Mouse (Mus musculus): ENCODE data around the gene Fam126a.
"Not testable (repeated sequence)": the region's sequence is repeated elsewhere in the genome, so short reads cannot be mapped to it uniquely, and the experiment has no call there.

The Fam126a gene

DNA sequence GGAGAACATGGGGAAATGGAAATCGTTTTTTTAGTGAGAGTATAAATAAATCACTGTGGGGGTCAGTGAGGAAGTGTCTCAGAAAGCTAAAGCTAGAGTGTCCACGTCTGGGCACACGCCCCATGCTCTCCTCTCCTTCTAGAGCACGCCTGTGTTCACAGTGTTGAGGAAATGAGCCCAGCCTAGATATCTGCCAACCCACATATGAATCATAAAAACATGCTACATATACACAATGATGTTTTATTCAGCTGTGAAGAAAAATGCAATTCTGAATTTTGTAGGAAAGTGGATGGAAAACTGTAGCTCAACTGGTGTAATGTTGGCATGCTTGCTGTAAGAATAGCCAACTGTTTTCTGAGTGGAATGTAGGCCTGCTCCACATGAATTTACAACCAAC lies 130.3 kb downstream of the Fam126a start:
- no peak for DNase-seq (ENCODE audit: low spot score)

DNA sequence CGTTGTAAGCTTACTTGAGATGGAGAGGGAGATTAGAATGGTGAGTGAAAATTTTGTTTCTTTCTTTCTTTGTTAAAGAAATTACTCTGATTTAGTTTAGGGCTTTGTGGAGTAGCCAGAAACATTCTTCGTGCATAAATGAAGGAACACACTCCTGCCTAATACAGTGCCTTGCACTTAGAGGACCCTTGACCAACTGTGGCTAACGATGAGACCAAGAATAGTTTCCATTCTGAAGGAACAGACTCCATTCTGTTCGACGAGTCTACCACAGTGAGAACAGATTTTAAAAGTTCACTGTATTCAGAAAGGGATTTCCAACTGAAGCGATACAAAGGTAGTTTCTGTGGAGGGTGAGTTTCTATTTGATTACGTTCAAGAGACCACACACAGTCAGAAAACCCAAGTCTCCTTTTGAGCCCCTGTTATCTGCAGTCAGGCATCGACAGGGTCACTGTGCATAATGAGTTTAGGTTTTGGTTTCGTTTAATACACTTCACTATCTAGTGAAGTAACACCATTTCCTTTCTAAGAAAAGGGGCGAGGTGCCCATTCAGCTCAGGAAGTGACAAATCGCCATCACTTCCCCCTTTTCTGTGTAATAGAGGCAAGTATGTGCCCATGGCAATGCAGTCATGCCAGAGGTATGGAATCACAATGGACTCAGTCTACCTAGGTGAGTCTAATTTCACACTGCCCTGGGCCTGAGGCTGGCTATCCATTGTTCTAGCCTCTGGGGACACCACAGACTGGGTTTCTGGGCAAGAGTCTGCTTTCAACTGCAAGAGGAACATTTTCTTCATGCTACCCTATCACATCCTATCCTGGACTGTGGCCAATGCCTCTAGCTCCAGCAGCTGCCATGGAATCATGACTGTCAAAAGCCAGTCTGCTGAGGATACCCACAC lies 136.4 kb downstream of the Fam126a start:
- DNase-seq (ENCODE audit: low spot score) = peak; percentile 47

DNA sequence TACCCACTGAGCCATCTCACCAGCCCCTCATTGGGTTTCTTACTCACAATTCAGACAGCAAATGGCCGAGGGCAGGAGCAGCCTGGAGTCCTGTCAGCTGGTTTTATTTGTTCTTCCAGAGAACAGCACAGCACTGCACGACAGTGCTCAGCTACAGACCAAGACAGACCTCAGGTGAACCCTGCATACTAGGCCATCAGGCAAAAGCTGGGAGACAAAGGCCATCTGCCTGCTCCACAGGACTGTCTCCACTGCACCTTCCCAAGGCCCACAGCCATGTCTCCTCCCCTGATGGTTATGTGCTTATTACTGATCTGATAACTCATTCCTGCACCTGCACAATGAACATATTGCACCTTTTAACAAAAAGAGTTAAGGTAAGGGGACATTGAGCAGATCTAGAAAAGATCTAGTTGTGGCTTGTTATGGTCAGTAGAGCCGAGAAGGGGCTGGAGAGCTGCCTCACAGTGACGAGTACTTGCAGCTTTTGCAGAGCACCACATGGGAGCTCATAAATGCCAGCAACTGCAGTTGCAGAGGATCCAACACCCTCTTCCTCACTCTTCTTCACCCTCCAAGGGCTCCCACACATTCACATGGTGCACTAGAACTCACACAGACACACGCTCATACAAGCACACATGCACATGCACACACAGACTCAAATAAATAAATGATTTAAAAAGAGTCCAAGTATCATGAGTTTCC lies 137.2 kb downstream of the Fam126a start:
- DNase-seq (ENCODE audit: low spot score) = no peak

DNA sequence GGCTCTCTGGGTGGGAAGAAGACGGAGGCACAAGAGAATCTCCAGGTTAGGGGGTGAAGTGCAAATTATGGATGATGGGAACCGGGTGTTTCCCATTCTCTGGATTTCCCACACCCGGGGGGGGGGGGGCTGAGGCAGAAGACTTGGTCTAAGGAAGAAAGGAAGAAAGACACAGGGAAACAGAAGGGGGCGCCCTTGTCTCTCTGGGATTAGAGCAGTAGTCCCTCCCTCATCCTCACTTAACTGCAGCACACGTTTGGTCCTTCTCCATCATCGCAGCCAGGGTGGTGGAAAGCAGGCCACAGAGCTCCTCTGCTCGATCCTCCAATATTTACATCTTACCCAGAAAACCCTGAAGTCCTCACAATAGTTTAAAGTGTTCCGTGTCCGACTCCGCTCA lies 139.8 kb downstream of the Fam126a start:
- peak; percentile 90 for DNase-seq (ENCODE audit: low spot score)

DNA sequence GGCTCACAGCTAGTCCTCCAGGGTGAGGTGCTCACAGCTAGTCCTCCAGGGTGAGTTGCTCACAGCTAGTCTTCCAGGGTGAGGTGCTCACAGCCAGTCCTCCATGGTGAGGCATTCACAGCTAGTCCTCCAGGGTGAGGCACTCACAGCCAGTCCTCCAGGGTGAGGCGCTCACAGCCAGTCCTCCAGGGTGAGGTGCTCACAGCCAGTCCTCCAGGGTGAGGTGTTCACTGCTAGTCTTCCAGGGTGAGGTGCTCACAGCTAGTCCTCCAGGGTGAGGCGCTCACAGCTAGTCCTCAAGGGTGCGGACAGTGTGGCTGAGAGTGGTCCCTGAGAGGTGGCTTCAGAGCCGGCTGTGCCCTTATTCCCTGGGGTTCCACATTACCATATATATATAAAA lies 141.0 kb downstream of the Fam126a start:
- no peak for DNase-seq (ENCODE audit: low spot score)

DNA sequence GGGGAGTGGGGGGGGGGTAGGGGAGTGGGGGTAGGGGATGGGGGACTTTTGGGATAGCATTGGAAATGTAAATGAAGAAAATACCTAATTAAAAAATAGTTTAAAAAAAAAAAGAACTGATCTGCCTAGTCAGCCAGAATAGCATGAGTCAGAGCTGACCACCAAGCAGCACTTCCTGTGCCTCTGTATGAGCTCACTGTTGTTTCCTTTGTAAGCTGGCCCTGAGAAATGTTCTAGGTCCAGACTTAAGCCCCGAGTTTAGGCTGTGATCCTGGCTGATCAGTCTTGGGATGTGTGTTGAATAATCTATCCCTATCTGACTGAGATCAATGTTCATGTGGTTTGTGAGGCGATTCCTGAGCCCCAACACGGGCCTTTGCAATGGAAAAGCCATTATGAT lies 143.4 kb downstream of the Fam126a start:
- no peak for DNase-seq (ENCODE audit: low spot score)

- peak; percentile 35 for DNase-seq (ENCODE audit: low spot score)
Measured at GRCm38 (mm10) chr5:23874457-23874856, 156.0 kb downstream of the Fam126a start.

- DNase-seq (ENCODE audit: low spot score) = no peak
Measured at GRCm38 (mm10) chr5:23872586-23872985, 157.9 kb downstream of the Fam126a start.

GRCm38 (mm10) chr5:23871323-23871722 lies 159.2 kb downstream of the Fam126a start:
- not testable (repeated sequence) for DNase-seq (ENCODE audit: low spot score)

DNA sequence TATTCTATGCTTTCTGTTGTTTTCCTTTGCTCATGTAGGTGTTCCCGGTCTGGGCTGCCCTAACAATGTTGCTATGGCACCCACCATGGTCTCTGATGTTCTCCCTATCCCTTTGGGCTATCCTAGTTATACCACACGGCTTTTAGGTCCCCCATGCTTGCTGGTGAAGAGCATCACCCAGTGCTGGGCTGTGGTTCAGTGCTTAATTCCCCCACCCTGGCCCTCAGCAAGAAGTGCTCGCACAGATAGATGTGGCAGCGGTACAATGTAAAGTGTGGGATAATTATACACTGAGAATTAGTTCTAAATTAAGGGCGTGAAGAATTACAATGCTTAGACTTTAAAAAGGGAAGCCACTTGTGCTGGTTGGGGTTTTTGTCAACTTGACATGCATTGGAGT lies 164.5 kb downstream of the Fam126a start:
- DNase-seq (ENCODE audit: low spot score) = peak; percentile 14

Data from testis, postnatal 10 days (tissue).